Mouse (Mus musculus): ENCODE measurements around the gene Efcab11.

GRCm38 (mm10) chr12:99902867-99903370 is 18.7 kb upstream of the Efcab11 start:
- TF ChIP-seq CTCF (IDR thresholded peaks at IDR 0.05; ENCODE audit: low read depth), result no peak
- TF ChIP-seq EP300 (IDR thresholded peaks at IDR 0.05; ENCODE audit: low read depth), result no peak
